Mouse (Mus musculus): ENCODE measurements at regions not wholly inside any gene's neighbourhood (a gene's known extent, or its start where the extent isn't known, plus 50 kb on each side); places are given as distances from the start of the nearest gene placed in this dataset.

- no peak for DNase-seq (ENCODE audit: low spot score in 2 of 2)
These were observed 307.1 kb upstream of the Adamts16 start for GRCm38 (mm10) chr13:71148491-71149302.

- no peak for DNase-seq (ENCODE audit: low spot score in 2 of 2)
These were observed 305.3 kb upstream of the Adamts16 start for GRCm38 (mm10) chr13:71146859-71147443.

GRCm38 (mm10) chr13:71138745-71139312 lies 297.2 kb upstream of the Adamts16 start:
- no peak for DNase-seq (ENCODE audit: low spot score in 2 of 2)

GRCm38 (mm10) chr13:71135940-71136632 lies 294.5 kb upstream of the Adamts16 start:
- DNase-seq (ENCODE audit: low spot score in 2 of 2): no peak

- DNase-seq (ENCODE audit: low spot score in 2 of 2): no peak
These were observed 279.9 kb upstream of the Adamts16 start for GRCm38 (mm10) chr13:71121484-71121883.

GRCm38 (mm10) chr13:71108175-71108574 lies 266.6 kb upstream of the Adamts16 start:
- no peak for DNase-seq (ENCODE audit: low spot score in 2 of 2)

- DNase-seq (ENCODE audit: low spot score in 2 of 2): peak; percentile 73 to 77
These were observed 263.7 kb upstream of the Adamts16 start for GRCm38 (mm10) chr13:71105229-71105838.

- DNase-seq (ENCODE audit: low spot score in 2 of 2): peak in 1 of 2 experiments; percentile 15
These were observed 263.0 kb upstream of the Adamts16 start for GRCm38 (mm10) chr13:71104419-71105228.

GRCm38 (mm10) chr13:71084301-71084700 lies 242.7 kb upstream of the Adamts16 start:
- no peak for DNase-seq (ENCODE audit: low spot score in 2 of 2)

GRCm38 (mm10) chr13:71075916-71076315 lies 234.3 kb upstream of the Adamts16 start:
- DNase-seq (ENCODE audit: low spot score in 2 of 2): no peak

- no peak for DNase-seq (ENCODE audit: low spot score in 2 of 2)
These were observed 232.4 kb upstream of the Adamts16 start for GRCm38 (mm10) chr13:71074012-71074411.

- no peak for DNase-seq (ENCODE audit: low spot score in 2 of 2)
These were observed 227.2 kb upstream of the Adamts16 start for GRCm38 (mm10) chr13:71068757-71069201.

- no peak for DNase-seq (ENCODE audit: low spot score in 2 of 2)
These were observed 226.4 kb upstream of the Adamts16 start for GRCm38 (mm10) chr13:71068011-71068410.

GRCm38 (mm10) chr13:71065568-71065967 lies 224.0 kb upstream of the Adamts16 start:
- peak in 1 of 2 experiments; percentile 12 for DNase-seq (ENCODE audit: low spot score in 2 of 2)

- no peak for DNase-seq (ENCODE audit: low spot score in 2 of 2)
These were observed 223.1 kb upstream of the Adamts16 start for GRCm38 (mm10) chr13:71064590-71065307.

- no peak for DNase-seq (ENCODE audit: low spot score in 2 of 2)
These were observed 212.0 kb upstream of the Adamts16 start for GRCm38 (mm10) chr13:71053361-71054264.

- no peak for DNase-seq (ENCODE audit: low spot score in 2 of 2)
These were observed 209.0 kb upstream of the Adamts16 start for GRCm38 (mm10) chr13:71050646-71051045.

GRCm38 (mm10) chr13:71036000-71036399 lies 194.4 kb upstream of the Adamts16 start:
- no peak for DNase-seq (ENCODE audit: low spot score in 2 of 2)

All from right cerebral cortex, adult 2 months (tissue).